Mouse (Mus musculus) CD4-positive naive resting alpha-beta T cell, adult 57 days (primary cell): ENCODE data around the gene Gm38655. TPM values are rescaled to one million over a fixed set of nuclear protein-coding genes. Genes with fewer than 3 reads are reported as not detected.

ENCODE experiments used
- total RNA-seq: library from RNA; stranded (reverse); gene quantifications from one replicate; pipeline ENCODE4 v1.2.4, GENCODE M21; 2023

Gene Gm38655
- total RNA-seq = not detected

GRCm38 (mm10) chr17:25175411-25175810 lies at the start of gene Gm38655:
Gene Gm38655, minus strand, starts transcription at chr17:25175471.

DNA sequence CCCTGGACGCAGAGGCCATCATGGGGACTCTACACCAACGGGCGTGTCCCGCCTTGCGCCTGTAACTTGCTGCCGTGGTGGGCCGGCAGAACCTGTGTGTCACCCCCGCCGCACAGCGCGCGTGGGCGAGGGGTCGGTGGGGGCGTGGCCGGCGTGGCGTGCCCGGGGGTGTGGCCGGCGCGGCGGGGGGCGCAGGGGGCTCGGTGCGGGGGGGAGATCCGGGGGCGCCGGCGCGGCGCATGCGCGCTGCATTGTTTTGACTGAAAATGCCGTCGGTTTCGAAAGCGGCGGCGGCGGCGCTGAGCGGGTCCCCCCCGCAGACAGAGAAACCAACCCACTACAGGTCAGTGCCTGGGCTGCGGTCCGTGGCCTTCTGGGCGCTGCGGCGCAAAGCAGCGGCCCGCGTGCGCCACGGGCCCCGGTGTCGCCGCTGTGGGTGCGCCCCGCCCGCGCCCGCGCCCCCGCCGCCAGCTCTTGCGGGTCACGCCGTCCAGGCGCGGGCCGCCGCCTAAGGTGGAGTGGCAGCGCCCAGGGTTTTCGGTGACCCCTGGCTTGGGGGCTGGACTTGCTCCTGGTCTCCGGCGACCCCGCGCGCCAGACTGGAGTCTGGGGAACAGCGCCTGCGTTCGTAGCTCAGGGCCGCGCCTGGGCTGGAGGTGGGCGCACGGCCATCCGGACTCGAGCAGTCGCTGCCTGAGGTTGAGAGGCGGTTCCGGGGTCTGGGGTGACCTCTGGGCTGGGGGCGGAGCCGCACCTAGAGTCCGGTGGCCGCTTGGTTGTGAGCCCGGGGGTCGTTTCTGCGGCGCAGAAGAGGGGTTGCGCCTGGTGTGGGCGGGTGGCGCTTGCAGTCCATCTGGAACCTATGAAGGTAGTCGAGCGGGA lies 13.1 kb upstream of the Gm38655 start, which contains the start of gene Unkl:
Gene Unkl (plus strand): TSS at position 248 of the 882 bp plus-strand sequence.

DNA sequence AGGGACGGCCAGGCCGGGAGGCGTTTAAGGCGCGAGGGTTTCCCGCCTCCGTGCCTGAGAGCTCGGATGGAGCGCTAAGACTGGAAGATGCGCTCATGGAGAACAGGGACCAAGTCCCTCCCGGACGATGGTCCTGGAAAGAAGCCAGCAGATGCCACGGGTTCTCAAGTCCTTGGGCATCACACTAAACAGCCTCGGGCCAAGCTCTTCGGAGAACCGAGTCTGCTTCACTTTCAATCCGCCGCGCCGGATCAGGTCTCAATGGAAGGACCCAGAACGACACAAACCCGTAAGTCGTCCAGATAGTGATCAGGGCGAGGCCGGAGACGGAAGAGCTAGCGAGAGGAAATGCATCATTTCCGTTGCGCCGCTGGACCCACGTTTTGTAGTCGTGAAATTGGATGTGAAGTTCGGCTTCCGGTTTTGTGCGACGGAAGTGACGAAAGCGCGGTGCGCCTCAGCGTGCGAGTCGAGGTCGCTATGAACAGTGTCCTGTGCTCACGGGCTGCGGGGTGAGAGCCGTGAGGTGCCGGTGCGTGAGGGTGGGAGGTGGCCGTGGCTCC lies 8.9 kb upstream of the Gm38655 start, which contains the start of gene BC003965:
Gene BC003965 (plus strand): TSS at position 426 of the 563 bp plus-strand sequence.

DNA sequence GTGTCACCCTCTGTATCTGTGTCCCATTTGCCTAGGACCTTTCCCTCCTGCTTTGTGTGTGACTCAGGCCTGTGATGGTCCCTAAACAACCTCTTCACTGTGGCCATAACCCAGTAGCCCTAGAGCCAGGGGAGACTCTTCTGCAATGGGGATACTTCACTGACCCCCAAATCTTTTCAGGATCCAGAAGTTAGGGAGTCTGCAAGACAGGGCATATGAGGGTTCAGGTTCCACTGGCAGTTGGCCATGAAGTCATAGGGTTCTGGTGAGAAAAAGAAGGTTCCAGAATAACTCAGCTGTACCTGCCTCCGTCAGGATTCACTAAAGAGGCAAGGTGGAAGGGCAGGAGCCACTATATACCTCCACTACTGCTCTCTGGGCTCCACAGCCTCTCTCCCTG lies 13.1 kb downstream of the Gm38655 start, which contains the start of gene Ccdc154:
Gene Ccdc154 (plus strand): TSS at position 301 of the 400 bp plus-strand sequence.

GRCm38 (mm10) chr17:25133275-25133698 lies 42.0 kb downstream of the Gm38655 start, which contains the start of gene Clcn7:
Gene Clcn7, plus strand, starts transcription at chr17:25133391.

Other genes starting within 250 kb of the Gm38655 start
- 237 TPM for gene Mapk8ip3, start 238.5 kb downstream of the Gm38655 start, total RNA-seq
- gene Jpt2, start 214.8 kb downstream of the Gm38655 start, total RNA-seq = 21.3 TPM
- 39.6 TPM for gene Cramp1l, start 159.7 kb downstream of the Gm38655 start, total RNA-seq
- 28.6 TPM for gene Ift140, start 159.4 kb downstream of the Gm38655 start, total RNA-seq
- 0.33 TPM for gene Tmem204, start 91.9 kb downstream of the Gm38655 start, total RNA-seq
- gene Telo2, start 59.5 kb downstream of the Gm38655 start, total RNA-seq = 32.6 TPM
- not detected for gene Ptx4, start 54.7 kb downstream of the Gm38655 start, total RNA-seq
- gene Clcn7, start 42.1 kb downstream of the Gm38655 start, total RNA-seq = 30.3 TPM
- gene Ccdc154, start 13.0 kb downstream of the Gm38655 start, total RNA-seq = 0.38 TPM
- gene BC003965, start 9.1 kb upstream of the Gm38655 start, total RNA-seq = 15.1 TPM
- gene Unkl, start 12.9 kb upstream of the Gm38655 start, total RNA-seq = 88.2 TPM
- gene Gnptg, start 64.7 kb upstream of the Gm38655 start, total RNA-seq = 43.8 TPM
- 21.1 TPM for gene Tsr3, start 64.7 kb upstream of the Gm38655 start, total RNA-seq
- gene Baiap3, start 80.9 kb upstream of the Gm38655 start, total RNA-seq = 6.6 TPM
- 415 TPM for gene Ube2i, start 99.2 kb upstream of the Gm38655 start, total RNA-seq
- 3.5 TPM for gene Prss34, start 122.9 kb upstream of the Gm38655 start, total RNA-seq
- gene Prss28, start 133.2 kb upstream of the Gm38655 start, total RNA-seq = not detected
- not detected for gene Prss29, start 143.2 kb upstream of the Gm38655 start, total RNA-seq
- not detected for gene Tpsab1, start 170.1 kb upstream of the Gm38655 start, total RNA-seq
- not detected for gene Tpsb2, start 190.8 kb upstream of the Gm38655 start, total RNA-seq
- not detected for gene Tpsg1, start 193.8 kb upstream of the Gm38655 start, total RNA-seq